Mouse (Mus musculus) adrenal gland, postnatal 25 days (tissue): ENCODE results near the gene Rapgef5. TPM values are rescaled to one million over a fixed set of nuclear protein-coding genes. Genes with fewer than 3 reads are reported as not detected.

Experiments
- DNase-seq: peaks from one replicate; pipeline ENCODE4 v3.0.0; 2021; ENCODE audit warnings: mixed read lengths
- total RNA-seq: library from RNA; stranded (reverse); gene quantifications from 2 replicates; pipeline ENCODE4 v1.2.3, GENCODE M21; 2021

The Rapgef5 gene
- total RNA-seq, 1 experiment from 2014 or later = 41.8 TPM

DNA sequence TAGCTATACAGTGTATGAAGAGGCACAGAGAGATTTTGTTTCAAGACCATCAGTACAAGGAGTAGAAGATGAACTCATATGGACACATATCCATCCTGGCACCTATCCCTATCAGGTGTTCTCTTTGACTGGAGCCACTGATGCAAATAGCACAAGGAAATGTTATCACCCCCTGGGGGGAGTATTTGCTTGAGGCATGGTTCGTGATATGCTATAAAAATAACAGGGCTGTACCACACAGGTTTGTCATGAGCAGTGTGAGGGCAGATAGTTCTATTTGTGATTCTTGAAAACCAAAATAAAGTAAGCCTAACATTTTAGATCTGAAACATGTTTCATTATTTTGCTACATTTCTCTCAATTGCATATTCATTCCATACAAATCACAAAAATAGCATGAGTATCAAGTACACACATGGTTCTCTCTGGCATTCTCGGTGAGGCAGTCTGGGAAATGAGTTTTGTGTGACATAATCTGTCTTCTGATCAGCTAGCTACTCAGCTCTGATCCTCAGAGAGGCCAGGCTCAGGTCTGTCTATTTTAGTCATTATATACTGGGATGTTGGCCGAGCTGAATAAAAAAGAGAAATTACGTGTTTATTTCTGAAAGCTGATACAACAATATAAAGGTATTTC, 12.3 kb downstream of the Rapgef5 start:
- no peak for DNase-seq

DNA sequence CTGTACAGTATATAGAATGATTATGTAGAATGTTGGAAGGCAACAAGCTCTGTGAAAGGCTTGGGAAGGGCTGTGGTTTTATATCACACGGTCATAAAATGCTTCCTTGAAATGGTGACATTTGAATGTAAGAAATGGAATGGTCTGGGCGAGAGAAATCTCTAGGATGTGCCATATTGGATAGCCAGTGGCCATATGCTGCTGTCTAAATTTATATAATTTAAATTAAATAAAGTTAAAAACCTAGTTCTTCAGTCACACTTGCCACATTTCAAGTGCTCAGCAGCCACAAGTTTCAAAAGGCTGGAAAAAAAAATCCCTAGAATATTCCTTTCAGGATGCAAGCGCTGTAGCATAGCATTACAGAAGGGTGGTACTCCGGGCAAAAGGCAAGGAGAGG, 14.8 kb downstream of the Rapgef5 start:
- DNase-seq = no peak

DNA sequence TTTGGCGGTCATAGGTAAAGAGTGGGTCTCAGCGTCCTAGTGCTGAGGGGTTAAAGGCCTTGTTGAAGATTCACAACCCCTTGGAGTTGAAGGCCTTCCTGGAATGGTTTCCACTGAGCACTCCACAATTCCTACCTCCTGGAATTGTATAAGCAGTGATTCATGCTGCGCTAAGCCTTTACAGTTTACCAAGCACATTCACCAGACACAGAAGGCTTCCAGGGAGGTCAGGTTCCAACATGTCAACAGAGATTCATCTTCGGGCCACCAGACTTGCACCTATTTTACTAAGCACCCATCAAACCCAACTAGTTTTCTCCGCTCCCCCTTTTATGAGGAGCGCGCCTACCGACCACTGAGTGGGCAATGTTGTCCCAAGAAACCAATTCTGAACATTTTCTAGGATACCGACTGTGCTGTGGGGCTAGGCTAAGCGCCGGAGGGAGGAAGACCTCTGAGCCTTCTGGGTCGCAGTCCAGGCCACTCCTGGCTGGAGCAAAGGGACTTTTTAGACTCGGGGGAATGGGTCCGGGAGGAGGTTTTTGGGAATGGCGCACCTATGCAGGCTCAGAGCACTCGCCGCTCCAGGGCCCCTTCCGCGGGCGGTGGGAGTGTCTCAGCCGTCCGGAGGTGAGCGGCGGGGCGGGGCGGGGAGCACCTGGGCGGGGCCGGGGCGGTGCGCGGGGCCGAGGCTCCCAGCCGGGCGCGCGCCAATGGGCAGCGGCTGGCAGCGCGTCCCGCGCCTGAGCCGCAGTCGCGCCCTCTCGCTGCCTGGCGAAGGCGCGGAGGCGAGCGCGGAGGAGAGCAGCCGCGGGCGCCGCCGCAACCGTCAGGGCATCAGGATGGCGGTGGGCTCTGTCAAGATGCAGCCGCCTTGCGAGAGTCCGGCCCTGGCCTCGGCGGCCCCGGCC, 17.2 kb downstream of the Rapgef5 start:
- DNase-seq = peak; percentile 69

DNA sequence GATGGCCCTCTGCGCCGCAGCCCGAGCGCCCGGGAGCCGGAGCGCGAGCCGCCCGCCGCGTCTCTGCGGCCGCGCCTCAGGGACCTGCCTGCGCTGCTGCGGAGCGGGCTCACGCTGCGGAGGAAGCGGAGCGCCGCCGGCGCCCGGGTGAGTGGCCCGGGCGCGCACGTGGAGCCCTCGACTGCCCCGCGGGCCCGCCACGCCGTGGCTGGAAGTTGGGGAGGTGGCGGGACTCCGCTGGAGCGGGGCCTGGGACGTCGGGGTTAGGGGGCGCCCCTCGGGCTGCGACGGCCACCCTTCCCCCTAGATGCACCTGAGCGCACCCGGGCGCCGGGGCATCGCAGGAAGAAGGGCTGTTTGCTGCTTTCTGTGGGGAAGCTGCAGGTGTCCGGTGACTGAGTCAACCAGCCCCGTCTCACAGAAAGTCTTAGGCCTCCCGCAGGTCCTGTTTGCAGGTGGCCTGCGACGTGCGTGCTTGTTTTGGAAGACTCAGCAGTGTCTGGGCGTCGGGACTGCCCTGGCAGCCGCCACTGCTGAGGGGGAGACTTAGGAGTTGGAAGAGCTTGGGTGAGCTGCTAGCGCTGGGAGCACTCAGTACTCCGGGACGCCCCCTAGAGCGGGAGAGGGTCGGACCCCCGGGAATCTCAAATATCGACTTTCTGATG, 17.9 kb downstream of the Rapgef5 start:
- peak; percentile 31 for DNase-seq

DNA sequence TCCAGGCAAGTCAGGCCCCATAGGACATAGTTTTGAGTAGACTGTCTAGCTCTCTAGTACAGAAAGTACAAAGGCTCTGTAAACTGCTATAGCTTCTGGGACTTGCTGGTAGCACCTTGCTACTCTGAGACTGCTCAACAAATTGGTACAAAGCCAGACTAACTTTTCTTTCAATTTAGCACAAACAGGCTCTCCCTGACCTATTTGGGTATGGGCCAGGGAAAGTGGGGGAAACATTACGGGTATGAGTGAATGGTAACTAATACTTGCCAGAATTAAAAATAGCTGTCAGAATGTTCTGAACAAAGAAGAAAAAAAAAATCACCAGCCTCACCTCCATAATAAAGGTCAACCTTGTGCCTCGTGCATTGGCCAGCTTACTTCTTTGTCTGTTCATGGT, 24.1 kb downstream of the Rapgef5 start:
- DNase-seq = peak; percentile 8

DNA sequence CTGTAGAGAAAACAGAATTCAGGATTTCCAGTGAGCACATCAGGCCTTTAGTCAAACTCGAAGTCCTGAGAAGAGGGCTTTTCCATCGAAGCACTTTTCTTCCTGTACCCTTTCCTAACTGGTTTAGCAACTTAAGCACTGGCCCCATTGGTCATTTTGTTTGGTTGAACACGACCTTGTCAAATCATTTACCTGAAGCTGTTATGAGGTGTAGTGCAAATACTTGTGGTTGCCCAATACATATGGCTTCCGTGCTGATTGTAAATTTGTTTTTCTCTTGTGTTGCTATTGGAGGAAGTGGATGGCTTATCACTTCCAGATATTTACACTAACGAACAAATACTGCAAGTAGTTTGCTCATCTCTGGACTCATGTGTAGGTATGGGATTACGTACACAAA, 29.0 kb downstream of the Rapgef5 start:
- no peak for DNase-seq

DNA sequence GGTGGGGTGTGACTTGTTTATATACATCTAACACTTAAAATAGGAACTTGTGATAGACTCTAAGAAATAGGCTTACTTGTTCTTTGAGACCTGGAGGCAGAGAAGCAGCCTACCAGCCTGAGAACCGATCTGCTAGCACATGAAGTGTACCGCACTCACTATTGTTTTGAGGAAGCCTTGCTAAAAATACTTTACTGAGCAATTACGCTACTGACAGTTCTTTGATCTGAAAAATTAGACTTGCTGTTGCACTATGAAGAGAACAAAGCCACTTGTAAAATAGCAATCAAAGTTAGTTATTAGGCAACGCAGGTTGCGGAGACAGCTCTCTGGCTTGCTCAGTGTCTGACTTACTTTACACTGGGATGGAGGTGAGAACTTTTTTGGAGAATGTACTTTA, 37.1 kb downstream of the Rapgef5 start:
- DNase-seq = no peak

DNA sequence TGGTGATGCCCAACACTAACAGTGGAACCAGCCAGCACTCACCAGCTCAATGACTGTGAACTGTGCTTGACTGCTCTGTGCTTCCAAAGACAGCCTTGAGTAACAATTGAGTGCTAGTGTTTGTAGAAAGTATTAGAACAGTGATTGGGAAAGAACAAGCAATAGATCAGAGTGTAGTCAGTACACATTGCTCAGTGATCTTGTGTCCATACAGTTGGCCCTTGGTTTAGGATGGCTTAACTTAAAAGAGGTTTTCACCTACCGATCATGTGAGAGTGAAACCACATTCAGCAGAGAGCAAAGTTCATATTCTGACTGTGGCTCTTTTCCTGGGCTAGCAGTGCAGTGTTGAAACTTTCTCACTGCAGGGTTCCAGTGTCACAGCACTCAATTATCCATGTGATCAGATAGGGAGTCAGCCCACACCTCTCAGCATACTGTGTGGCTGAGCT, 38.4 kb downstream of the Rapgef5 start:
- no peak for DNase-seq

DNA sequence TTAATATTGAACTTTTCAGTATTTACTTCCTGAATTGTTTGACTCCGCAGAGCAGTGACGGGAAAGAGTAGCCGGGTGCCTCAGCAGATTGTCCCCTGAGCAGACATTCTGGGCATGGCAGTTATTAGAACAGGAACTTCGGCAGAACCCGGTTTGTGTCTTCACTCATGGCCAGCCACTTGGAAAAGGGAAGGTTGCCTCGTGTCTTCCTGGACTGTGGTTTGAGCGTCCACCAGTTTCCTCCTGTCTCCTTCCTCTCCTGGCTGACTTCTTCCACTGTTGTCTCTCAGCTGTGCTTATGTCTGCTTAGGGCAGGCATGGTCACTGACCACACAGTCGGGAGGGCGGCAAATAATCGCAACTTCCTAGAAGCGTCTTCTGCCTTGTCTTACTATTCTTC, 44.2 kb downstream of the Rapgef5 start:
- no peak for DNase-seq

DNA sequence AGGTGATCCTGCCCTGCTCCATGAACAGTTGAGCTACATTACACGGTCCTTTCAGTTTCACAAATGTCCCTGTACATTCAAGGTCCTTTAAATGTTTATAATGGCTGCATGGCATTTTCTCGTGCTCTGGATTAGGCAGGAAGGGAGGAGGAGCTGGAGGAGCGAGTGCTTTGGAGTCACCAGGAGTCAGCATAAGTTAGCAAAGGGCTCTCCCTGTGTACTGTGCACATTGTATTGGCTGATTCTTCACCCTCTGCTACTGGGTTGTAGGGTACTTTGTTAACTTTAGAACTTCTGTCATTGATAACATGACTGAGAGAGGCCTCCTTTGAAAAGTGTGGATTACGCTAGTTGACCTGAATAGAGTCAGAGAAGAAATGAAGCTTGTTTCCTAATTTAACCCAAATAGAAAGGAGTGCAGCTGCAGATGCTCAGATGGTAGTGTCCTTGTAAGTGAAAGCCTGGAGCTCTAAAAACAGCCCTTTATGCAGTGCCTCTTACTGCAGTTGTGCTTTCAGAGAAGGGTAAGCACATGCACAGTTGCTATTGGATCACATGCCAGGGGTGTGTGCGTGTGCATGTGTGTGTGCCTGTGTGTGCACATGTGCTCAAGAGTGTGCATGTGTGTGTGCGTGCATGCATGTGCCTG, 45.3 kb downstream of the Rapgef5 start:
- DNase-seq = no peak

DNA sequence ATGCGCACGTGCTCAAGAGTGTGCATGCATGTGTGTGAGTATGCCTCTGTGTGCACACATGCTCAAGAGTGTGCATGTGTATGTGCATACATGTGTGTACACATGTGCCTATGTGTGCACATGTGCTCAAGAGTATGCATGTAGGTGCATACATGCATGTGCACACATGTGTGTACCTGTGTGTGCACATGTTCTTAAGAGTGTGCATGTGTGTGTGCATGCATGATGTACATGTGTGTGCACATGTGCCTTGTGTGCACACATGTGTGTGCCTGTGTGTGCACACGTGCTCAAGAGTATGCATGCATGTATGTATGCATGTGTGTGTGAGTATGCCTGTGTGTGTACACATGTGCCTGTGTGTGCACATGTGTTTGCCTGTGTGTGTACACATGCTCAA, 45.8 kb downstream of the Rapgef5 start:
- no peak for DNase-seq

DNA sequence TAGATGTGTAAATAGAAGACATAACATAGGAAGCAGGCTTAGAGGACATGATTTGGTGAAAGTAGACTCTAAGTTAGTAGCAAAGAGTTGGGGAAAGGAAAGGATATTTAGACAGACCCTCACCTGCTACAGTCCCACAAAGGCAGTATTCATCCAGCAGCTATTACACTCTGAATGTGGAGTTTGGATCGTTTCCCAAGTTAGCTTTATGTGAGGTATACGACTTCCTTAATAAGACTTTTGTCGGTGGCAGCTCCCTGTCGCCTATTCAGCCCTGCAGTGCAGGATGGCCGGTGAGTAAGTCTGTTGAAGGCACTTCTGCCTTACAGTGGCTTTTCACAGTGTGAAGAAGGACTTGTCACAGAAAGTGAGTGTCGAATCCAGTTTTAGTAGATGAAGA, 47.6 kb downstream of the Rapgef5 start:
- DNase-seq = no peak

DNA sequence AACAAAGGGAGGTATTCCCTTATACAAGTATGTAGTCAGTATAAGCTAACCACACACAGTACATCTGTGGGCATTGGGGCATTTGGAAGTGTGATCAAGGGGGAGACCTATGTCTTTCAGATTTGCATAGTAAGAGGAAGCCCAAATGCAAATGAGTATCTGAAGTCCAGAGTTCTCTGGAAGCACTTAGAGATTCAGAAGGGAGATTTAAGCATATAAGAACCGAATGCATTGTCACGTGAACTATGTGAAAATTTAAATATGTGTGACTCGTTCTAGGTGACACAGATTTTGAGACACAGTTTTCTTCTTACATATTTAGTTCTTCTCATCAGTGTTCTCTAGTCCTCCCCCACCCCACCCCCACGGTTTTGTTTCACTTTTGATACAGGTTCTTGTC, 50.0 kb downstream of the Rapgef5 start:
- DNase-seq = no peak

DNA sequence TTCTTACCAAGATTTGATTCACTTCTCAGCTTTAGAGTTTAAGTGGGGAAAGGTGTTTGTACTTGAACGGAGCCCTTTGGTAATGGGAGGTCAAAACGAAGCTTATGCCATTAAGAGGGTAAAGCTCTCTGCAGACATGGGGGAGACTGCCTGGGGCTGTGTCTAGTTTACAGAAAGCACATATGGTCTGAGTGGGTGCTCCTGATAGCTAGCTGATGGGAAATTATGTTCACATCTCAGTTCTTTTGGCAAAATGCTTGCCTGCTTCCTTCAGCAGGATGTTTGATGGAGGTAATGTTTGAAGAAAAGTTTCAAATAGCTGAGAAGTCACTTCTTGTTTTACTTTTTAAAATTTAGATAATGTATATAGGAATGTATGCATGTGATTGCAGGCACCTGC, 53.4 kb downstream of the Rapgef5 start:
- DNase-seq = no peak

DNA sequence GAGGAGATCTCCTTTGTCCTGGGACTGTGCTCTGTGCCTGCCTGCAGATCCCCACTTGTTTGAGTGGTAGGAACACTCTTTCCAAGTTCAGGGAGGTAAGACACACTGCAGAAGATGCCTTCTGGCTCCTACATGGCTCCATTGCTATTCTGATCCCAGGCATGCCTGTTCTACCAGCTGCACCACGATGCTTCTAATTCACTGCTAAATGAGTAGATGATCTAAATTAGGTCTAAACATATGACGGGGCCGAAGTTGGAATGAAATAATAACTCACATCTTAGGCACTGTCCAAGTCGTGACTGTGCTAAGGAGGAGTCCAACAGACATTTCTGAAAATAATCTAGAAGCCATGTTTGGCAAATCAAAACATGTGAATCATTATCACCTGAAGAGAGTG, 68.0 kb downstream of the Rapgef5 start:
- no peak for DNase-seq

DNA sequence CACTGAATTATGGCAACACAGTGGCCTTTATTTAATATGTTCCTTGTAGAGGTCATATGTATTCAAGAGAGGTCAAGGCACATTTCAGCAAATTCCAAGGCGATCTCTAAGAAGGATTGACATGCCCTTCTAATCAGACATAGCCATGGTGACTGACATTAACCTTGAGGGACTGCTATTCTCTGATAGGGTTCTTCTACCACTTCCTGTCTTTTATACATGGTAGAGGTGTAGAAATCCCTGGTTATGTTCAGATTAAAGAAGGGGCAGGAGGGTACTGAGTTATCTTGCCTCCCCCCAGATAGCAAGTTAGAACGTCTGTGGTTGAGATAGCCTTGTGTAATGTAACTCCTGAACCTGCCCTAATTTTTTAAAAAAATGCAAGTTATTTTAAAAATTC, 69.1 kb downstream of the Rapgef5 start:
- DNase-seq = no peak

DNA sequence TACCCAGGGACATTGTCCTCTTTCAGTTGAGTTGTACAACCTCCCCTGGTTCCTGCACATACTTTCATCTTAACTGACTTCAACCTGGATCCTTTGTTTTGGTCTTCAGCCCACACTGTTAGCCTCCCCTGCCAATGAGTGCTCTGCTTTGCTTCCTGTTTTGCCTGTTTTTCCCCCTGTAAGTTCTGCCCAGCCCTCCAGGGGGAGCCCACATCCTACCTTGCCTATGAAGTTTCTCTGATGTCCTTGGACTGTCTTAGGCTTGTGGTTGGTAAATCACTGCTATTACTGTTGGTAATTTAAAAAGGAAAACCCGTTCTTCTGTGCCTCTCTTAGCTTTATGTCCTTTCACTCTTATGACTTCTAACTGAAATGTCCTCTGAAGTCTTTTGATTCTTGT, 69.8 kb downstream of the Rapgef5 start:
- peak; percentile 74 for DNase-seq

DNA sequence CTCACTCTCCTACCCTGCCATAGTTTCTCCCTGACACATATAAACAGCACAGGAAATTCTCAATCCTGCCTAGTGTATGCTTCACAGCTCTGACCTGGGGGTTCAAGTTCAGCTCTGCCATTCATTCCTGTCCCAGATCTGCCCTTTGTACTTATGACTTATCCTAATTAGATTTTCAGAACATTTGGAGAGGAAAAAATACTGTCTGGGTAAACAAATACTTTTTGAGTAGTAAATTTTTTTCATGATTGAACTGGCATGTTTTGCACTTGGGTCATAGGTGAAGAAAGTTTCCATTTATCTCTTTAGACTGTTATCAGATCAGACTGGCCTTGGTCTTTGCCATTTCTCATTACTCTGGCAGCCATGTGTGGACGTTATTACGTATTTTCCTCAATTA, 72.9 kb downstream of the Rapgef5 start:
- DNase-seq = no peak

DNA sequence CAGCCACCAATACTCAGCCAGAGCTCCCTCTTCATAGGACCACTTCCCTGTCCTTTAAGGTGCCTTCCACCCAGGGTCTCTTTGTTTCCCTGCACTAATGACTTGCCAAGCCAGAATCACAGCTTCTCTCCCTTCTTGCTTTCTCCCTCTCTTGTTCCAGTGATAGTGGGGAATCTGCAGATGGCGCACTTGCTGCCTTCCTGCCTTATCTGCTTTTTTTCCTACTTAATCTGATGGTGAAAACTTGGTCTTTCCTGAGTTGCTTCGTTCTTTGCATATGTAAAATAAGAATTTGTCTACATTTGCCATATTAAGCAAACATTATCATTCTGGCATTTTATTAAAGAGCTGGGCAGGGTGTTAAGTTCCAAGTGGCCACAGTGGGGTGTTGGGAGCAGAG, 75.7 kb downstream of the Rapgef5 start:
- DNase-seq = no peak

DNA sequence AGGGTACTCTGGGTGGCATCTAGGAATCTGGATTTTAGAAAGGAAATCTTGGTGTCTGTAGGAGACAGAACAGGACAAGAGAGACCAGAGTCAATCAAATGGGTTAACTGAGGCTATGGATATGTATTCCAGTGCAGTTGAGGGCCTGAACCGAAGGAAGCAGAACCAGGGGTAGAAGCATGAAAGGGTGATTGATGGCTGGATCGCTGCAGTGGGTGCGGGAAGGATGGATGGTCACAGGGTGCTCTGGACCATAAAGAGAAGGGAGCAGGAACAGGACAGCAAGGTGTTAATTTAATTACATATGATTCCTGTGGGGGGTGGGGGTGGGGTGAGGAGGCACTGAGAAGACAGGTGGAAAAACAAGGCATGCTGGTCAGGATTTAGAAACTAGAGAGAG, 76.3 kb downstream of the Rapgef5 start:
- DNase-seq = no peak

DNA sequence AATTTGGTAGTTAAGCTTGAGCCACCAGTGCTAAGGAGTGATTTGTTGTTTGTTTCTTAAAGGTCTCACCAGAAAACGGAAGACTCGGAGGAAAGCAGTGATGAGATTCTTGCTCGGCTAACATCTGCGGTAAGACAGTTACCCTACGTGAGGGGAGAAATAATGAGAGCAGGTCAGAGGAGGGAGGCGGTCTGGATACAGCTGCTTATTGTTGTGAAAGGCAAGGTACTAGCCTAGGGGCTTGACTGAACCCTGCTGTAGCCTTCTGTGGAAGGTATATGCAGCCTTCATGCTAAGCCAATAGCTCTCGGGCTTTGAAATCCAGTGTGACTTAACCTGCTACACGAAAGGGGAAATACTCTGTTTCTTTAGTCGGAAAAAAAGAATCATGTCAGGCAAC, 78.9 kb downstream of the Rapgef5 start:
- no peak for DNase-seq

DNA sequence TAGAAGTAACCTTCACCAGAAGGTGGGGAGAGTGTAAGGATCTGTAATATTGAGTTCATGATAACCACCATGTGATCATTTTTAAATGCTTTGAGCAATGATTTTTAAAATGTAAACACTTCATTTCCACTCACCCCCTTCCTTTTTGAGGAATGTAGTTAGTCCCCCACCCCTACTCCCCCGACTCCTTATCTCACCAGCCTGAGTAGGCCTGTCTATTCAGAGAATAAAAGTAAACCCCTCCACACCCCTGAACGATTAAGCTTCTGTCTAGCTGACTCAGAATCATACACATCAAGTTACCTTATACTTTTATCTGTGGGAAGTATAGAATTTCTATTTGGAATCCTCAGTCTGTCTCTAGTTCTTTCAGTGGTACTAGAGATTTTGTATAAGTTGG, 81.9 kb downstream of the Rapgef5 start:
- DNase-seq = no peak

DNA sequence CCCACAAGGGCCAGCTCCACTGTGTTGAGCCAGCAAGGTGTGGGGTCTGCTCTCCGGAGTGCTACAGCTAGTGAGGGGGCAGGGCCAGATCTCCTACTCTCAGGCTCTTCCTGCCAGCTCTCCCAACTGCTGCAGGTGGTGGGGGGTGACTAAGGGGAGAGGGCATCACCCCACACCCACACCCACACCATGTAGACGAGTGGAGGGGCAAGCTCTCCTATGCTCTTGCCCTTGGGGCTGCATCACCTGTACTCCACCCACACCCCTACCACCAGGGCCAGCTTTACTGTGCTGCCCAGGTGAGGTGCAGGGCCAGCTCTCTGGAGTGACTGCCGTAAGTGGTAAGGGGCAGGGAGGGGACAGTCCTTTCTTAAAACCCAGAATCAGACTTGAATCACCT, 89.7 kb downstream of the Rapgef5 start:
- DNase-seq = no peak
